Mouse (Mus musculus): Measurements from ENCODE around the gene Dtx2. TPM values are rescaled to one million over a fixed set of nuclear protein-coding genes. Genes with fewer than 3 reads are reported as not detected.
"Not testable (repeated sequence)": the region's sequence is repeated elsewhere in the genome, so short reads cannot be mapped to it uniquely, and the experiment has no call there.

Gene Dtx2
- polyA plus RNA-seq, 1 experiment from 2014 or later, result 28.8 TPM

DNA sequence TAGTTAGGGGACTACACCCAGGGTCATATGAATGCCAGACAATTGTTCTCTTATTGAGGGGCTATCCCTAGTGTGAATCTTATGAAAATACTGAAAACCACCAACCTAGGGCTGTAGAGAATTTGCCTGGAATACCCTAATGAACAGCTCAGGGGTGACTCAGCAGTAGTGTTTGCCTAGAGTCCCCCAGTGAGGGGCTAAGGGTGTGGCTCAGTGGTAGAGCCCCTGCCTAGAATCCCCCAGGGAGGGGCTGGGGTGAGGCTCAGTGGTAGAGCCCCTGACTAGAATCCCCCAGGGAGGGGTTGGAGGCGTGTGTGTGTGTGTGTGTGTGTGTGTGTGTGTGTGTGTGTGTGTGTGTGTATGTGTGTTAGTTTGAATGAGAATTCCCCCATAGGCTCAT, 42.1 kb downstream of the Dtx2 start:
- no peaks in the 10 kb centered on the region for H3K27me3 ChIP-seq
- H3K9me3 ChIP-seq, result no peaks in the 10 kb centered on the region
- H3K27ac ChIP-seq, result no peak overlapping the region
- no peak for ATAC-seq
- peaks cover 16% of the 10 kb centered on the region for H3K36me3 ChIP-seq
- no peak overlapping the region for H3K9ac ChIP-seq (replicated peaks)
- H3K4me2 ChIP-seq (replicated peaks), result no peak overlapping the region
- no peaks in the 10 kb centered on the region for H3K4me1 ChIP-seq (replicated peaks)
- H3K4me3 ChIP-seq (replicated peaks), result no peak overlapping the region
- WGBS, result 86% methylated on average over 1 of the region's 1 CpGs

DNA sequence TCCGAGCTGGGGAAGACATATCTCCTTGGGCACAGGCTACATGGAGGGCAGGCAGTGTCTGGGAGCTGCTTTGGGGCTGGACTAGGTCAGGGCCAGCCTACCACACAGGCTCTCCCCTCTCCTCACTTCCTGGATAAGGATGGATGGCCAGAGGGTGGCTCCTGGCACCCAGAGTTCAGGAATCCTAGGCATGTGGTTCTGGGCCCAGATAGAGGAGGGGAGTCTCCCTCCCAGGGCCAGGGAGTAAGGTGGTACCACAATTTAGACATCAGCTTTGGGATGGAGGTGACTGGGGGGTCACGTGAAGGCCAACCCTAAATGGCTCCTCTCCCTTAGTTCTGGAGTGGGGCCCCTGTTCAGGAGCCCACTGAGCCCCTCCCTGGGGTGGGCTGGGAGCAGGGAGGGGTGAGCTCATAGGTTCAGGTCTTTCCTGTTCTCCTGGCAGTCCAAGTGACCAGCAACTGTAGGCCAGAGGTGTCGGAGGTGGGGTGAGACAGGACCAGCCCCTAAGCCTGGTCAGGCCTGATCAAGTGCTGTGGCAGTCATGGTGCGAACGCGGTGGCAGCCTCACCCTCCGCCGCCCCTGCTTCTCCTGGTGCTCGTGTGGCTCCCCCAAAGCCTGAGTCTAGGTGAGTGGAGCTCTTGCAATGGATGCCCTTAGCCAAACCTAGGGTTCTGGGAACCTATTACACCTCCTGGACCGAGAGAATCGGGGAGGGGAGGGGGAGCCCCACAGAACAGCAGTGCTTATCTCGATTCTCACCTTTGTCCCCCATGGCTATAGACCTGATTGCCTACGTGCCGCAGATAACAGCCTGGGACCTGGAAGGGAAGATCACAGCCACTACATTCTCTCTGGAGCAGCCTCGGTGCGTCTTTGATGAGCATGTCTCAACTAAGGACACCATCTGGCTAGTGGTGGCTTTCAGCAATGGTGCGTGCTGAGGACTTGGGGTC, 43.9 kb downstream of the Dtx2 start, which contains the start of gene Upk3b:
TSS of gene Upk3b (plus strand) at position 239 of the 957 bp plus-strand sequence.
- H3K4me1 ChIP-seq (replicated peaks), result no peaks in the 10 kb centered on the region
- no peaks in the 10 kb centered on the region for H3K9me3 ChIP-seq
- ATAC-seq, result no peak
- no peak within 1 kb of the TSS for H3K4me2 ChIP-seq (replicated peaks)
- no peaks in the 10 kb centered on the region for H3K36me3 ChIP-seq
- WGBS, result 83% methylated on average over 17 of the region's 17 CpGs
- no peak within 1 kb of the TSS for H3K9ac ChIP-seq (replicated peaks)
- H3K4me3 ChIP-seq (replicated peaks), result no peak within 1 kb of the TSS
- no peak within 1 kb of the TSS for H3K27ac ChIP-seq
- H3K27me3 ChIP-seq, result no peaks in the 10 kb centered on the region

DNA sequence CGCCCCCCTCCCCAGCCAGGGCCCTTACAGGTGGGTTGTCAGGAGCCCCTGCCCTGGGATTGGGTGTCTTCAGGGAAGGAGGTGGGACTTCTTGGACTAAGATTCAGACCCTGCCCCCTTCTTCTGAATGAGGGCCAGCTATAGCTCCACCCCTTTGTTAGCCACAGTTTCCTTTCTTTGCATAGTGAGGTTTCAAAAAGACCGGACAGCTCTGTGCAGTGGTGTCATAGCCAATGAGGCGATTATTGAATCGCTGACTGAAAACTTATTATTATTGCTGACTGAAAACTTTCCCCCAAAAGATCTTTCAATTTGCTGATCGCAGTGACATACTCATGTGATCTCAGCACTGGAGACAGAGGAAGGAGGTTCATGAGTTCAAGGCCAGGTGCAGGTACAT, 45.6 kb downstream of the Dtx2 start:
- 44% methylated on average over 5 of the region's 5 CpGs for WGBS
- Histone ChIP-seq H3K4me3 (replicated peaks) (no peak overlapping the region), H3K36me3 (no peaks in the 10 kb centered on the region), H3K4me2 (replicated peaks) (no peak overlapping the region), H3K9ac (replicated peaks) (no peak overlapping the region), H3K4me1 (replicated peaks) (no peaks in the 10 kb centered on the region), H3K9me3 (no peaks in the 10 kb centered on the region), H3K27ac (no peak overlapping the region), H3K27me3 (no peaks in the 10 kb centered on the region)
- ATAC-seq, result no peak

DNA sequence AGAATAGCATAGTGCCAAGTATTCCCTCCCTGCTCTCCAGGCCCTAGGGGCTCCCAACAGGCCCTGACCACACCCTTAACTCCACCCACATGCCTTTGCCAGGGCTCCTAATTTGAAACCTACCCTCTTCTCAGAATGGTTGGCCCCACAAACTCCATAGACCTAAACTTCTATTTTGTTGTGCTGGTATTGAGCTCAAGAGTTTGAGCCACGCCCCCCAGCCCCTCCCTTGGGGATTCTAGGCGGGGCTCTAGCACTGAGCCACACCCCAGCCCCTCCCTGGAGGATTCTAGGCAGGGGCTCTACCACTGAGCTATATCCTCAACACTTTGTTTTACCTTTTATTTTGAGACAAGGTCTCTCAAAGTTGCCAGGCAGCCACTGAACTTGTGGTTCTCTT, 46.7 kb downstream of the Dtx2 start:
- no peaks in the 10 kb centered on the region for H3K36me3 ChIP-seq
- H3K27me3 ChIP-seq, result no peaks in the 10 kb centered on the region
- H3K4me2 ChIP-seq (replicated peaks), result no peak overlapping the region
- H3K27ac ChIP-seq, result no peak overlapping the region
- no peaks in the 10 kb centered on the region for H3K4me1 ChIP-seq (replicated peaks)
- H3K4me3 ChIP-seq (replicated peaks), result no peak overlapping the region
- no peak overlapping the region for H3K9ac ChIP-seq (replicated peaks)
- no peak for ATAC-seq
- WGBS, result 32% methylated on average over 2 of the region's 2 CpGs
- no peaks in the 10 kb centered on the region for H3K9me3 ChIP-seq

DNA sequence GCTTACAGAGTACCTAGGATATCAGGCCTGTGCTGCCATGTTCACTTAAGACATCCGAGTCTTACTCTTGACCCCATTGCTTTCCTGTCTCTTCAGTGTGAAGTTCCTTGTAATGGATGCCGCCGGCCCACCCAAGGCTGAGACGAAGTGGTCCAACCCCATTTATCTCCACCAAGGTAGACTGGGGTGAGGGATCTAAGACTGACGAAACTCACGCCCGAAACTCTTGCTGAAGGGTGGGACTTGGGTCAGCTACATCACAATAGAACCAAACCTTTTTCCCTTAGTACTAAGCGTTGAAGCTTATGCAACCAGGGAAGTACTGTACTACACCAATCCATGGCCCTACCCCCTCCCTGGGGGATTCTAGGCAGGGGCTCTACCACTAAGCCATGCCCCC, 47.1 kb downstream of the Dtx2 start:
- Histone ChIP-seq H3K9ac (replicated peaks) (no peak overlapping the region), H3K9me3 (no peaks in the 10 kb centered on the region), H3K4me1 (replicated peaks) (no peaks in the 10 kb centered on the region), H3K4me3 (replicated peaks) (no peak overlapping the region), H3K27me3 (no peaks in the 10 kb centered on the region), H3K27ac (no peak overlapping the region), H3K4me2 (replicated peaks) (no peak overlapping the region), H3K36me3 (no peaks in the 10 kb centered on the region)
- no peak for ATAC-seq
- WGBS, result 97% methylated on average over 8 of the region's 8 CpGs

DNA sequence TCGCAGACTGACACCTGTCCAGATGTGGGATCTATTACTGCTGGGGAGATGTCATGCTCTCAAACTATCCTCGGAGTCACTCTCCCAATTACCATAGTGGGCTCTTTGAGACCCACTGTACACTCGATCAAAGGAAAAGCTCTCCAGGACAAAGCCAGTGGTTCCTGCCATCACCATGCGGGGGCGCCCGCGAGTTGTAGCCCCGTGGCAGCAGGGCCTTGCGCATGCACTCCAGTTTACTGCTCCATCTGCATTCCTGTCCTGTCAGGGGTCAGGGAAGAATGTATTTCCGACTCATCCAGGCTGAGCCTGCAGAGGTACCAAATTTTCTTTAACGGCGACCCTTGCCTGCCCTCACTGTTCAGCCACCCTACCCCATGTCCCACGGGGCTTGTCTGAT, 50.3 kb downstream of the Dtx2 start:
- Histone ChIP-seq H3K4me2 (replicated peaks) (no peak overlapping the region), H3K36me3 (no peaks in the 10 kb centered on the region), H3K4me3 (replicated peaks) (no peak overlapping the region), H3K9ac (replicated peaks) (no peak overlapping the region), H3K27me3 (no peaks in the 10 kb centered on the region), H3K9me3 (no peaks in the 10 kb centered on the region), H3K27ac (no peak overlapping the region), H3K4me1 (replicated peaks) (no peaks in the 10 kb centered on the region)
- ATAC-seq, result no peak
- WGBS, result 78% methylated on average over 13 of the region's 13 CpGs

DNA sequence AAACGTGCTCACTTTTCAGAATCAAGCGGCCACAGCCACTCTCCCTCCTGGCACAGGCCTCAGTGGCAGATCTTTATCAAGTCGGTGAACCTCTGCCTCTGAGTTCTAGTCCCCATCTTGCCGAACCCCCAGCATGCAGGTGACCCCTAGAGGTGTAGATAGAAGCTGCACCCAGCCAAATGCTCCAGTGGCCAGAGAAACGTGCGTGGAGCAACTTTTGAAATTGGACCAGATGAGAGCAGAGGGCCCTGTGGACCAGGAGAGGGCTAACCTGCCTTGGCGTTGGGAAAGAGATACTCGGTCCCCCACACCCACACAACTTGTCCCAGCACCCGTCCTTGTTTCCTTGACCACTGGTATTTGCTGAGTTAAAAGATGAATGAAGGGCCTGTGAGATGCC, 50.8 kb downstream of the Dtx2 start:
- Histone ChIP-seq H3K27ac (no peak overlapping the region), H3K27me3 (no peaks in the 10 kb centered on the region), H3K4me2 (replicated peaks) (no peak overlapping the region), H3K9me3 (no peaks in the 10 kb centered on the region), H3K36me3 (no peaks in the 10 kb centered on the region), H3K4me1 (replicated peaks) (no peaks in the 10 kb centered on the region), H3K4me3 (replicated peaks) (no peak overlapping the region), H3K9ac (replicated peaks) (no peak overlapping the region)
- WGBS, result 49% methylated on average over 9 of the region's 9 CpGs
- ATAC-seq, result no peak

DNA sequence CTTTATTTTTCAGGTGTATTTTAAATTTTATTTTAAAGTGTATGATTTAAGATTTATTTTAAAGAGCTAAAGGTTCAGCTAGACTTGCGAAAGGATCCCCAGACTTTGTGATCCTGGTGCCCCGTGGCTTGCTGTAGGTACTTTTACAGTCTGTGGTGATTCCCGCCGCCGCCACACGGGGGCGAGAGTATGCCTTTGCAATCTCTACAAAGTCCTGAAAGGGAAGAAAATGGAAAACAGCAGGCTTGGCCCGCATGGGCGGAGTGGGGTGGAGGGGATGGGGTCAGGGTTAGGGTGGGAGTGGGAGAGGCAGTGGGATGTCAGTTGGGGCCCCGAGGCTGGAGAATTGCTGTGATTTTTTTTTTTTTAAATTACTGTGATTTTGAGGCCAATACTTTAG, 51.4 kb downstream of the Dtx2 start:
- H3K9me3 ChIP-seq, result no peaks in the 10 kb centered on the region
- no peaks in the 10 kb centered on the region for H3K36me3 ChIP-seq
- WGBS, result 4% methylated on average over 10 of the region's 10 CpGs
- H3K27ac ChIP-seq, result no peak overlapping the region
- H3K27me3 ChIP-seq, result no peaks in the 10 kb centered on the region
- H3K4me2 ChIP-seq (replicated peaks), result no peak overlapping the region
- H3K4me1 ChIP-seq (replicated peaks), result no peaks in the 10 kb centered on the region
- ATAC-seq, result no peak; the same call in 1 of the 2 replicates
- H3K4me3 ChIP-seq (replicated peaks), result no peak overlapping the region
- no peak overlapping the region for H3K9ac ChIP-seq (replicated peaks)

DNA sequence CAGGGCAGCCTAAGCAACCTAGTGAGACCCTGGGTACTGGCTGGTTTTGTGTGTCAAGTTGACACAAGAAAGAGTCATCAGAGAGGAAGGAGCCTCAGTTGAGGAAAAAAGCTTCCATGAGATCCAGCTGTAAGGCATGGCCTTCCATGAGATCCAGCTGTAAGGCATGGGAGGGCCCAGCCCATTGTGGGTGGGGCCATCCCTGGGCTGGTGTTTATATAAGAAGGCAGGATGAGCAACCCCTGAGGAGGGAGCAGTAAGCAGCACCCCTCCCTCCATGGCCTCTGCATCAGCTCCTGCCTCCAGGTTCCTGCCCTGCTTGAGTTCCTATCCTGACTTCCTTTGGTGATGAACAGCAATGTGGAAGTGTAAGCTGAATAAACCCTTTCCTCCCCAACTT, 53.9 kb downstream of the Dtx2 start:
- not testable (repeated sequence) for H3K27ac ChIP-seq; H3K4me2 ChIP-seq (replicated peaks); H3K27me3 ChIP-seq; H3K9me3 ChIP-seq; H3K9ac ChIP-seq (replicated peaks); H3K4me3 ChIP-seq (replicated peaks); H3K36me3 ChIP-seq; ATAC-seq
- H3K4me1 ChIP-seq (replicated peaks), result peaks cover 11% of the 10 kb centered on the region

DNA sequence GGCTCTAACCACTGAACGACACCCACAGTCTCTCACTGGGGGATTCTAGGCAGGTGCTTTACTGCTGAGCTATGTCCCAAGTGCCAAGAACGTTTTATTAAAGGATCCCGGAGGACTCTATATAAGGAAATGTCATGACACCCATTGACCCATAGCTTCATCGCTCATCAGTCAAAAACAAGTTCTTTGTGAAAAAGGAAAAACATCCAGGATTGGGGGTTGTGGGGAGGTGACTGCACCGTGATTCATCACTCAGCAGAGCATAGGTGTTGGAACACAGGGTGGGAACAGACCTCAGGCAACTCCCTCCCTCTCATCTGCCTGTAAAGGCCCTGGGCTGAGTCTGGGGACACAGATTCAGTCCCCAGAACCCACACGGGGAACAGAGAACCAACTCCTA, 55.3 kb downstream of the Dtx2 start:
- Histone ChIP-seq H3K9me3 (no peaks in the 10 kb centered on the region), H3K27ac (no peak overlapping the region), H3K36me3 (no peaks in the 10 kb centered on the region), H3K4me3 (replicated peaks) (no peak overlapping the region), H3K27me3 (no peaks in the 10 kb centered on the region), H3K4me1 (replicated peaks) (peaks cover 11% of the 10 kb centered on the region), H3K4me2 (replicated peaks) (no peak overlapping the region), H3K9ac (replicated peaks) (no peak overlapping the region)
- ATAC-seq, result no peak
- WGBS, result 82% methylated on average over 6 of the region's 6 CpGs

DNA sequence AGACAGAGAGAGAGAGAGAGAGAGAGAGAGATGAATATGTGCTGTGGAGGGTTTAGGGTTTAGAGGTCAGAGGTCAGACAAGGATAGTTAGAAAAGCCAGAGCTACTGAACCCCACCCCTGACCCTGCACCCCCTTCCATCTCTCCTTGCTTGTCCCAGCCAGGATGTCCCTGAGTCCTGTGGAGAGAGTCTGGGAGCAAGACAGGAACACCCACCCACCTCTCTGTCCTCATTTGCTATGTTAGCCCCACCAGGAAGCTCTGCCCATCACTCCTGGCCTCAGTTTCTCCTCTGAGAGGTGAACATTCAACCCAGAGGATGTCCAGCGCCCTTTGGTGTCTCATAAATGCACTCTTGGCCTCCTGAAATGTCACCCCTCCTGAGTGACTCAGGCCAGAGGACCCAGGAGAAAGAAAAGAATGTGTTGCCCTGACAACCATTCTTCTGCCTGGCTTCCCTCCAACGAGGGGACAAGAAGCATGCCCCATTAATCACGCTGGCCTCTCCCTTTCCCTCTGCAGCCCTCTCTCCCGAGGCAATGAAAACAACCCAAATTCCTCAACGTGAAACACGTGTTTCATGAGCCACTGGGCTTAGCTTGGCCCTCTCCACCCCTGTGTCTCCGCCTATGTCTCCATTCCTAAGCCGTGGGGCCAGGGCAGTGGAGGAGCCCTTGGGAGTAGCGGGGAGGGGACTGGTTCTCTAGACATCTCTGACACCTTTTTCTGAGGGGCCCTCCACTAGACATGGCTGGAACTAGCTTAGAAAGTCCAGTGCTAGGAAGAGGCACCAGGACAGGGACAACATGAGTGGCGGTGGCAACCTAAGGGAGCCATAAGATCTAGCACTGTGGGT, 56.9 kb downstream of the Dtx2 start:
- H3K27me3 ChIP-seq, result no peaks in the 10 kb centered on the region; the same call in 1 of the 2 replicates
- no peak overlapping the region for H3K4me3 ChIP-seq (replicated peaks)
- WGBS, result 7% methylated on average over 10 of the region's 10 CpGs
- H3K4me1 ChIP-seq (replicated peaks), result peaks cover 11% of the 10 kb centered on the region
- no peaks in the 10 kb centered on the region for H3K36me3 ChIP-seq
- ATAC-seq, result peak; percentile 70
- 0 out of 2 replicates have a peak overlapping the region, but pooled peaks have one; percentile 1 for H3K4me2 ChIP-seq (replicated peaks)
- no peak overlapping the region for H3K9ac ChIP-seq (replicated peaks)
- H3K9me3 ChIP-seq, result no peaks in the 10 kb centered on the region
- no peak overlapping the region for H3K27ac ChIP-seq
